Mouse (Mus musculus): ENCODE measurements around the gene Nbea. TPM values are rescaled to one million over a fixed set of nuclear protein-coding genes. Genes with fewer than 3 reads are reported as not detected.
A peak's percentile ranks its signal among the peaks of the same experiment; 100 is the strongest.

Nbea gene
- total and polyA plus RNA-seq, 2 experiments from 2014 or later, result 6.0 to 17.3 TPM

DNA sequence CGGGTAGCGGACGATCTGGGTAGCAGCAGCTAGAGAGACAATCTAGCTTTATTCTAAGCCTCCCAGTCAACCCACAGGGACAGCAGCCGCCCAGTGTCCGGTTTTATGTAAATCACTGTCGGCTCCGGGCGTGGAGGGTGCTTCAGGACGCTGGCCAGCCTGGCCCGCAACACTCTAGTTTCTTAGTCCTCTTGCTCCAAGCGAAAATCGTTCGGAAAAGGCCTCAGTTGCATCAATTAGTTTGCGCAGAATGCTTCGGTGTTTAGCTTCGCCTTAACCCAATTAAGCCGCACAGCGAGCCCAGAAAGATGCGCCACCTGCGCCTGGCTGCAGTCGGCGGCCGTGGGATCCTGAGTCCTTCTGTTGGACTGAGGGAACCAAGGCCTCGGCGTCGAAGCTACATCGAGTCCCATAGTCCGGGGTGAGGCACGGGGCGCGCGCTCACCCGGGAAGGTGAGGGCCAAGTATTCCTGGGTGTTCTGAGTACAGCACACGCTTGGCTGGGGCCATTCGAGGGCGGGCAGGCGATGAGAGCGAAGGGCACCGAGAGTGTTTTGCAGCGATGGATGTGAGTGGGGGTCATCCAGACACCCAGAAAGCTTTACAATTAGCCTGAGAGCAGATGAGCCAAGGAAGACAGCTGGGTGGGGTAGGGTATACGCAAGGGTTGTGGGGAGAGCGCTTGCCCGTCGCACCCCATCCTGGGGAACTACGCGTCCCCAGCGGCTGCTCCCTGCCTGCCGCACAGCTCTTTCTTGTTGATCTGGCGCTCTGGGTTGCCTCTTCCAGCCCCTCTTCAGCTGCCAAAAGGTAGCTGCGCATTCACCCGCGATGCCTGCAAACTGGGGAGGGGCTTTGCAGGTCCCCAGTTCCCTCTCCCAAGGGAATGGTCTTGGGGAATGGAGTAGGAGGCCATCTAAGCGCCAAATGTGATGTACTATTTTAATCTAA is 403.1 kb downstream of the Nbea start:
- WGBS, result 11% methylated on average over 53 of the region's 53 CpGs
- Histone ChIP-seq H3K4me1 (ENCODE audit: control insufficient read depth, insufficient read depth) (peaks cover 7% of the 10 kb centered on the region; the same call in 1 of the 2 replicates), H3K9ac (replicated peaks; ENCODE audit: low read depth, low read length) (no peak overlapping the region), H3K27ac (ENCODE audit: low read depth) (no peak overlapping the region), H3K9me3 (replicated peaks; ENCODE audit: control insufficient read depth, low read length) (no peaks in the 10 kb centered on the region; the same call in 1 of the 2 replicates), H3K4me2 (ENCODE audit: low read depth, low read length) (peak overlapping the region; percentile 64), H3K36me3 (replicated peaks; ENCODE audit: control insufficient read depth, insufficient read depth, low read length) (no peaks in the 10 kb centered on the region; the same call in 1 of the 2 replicates), H3K27me3 (ENCODE audit: control insufficient read depth, insufficient read depth, low read length) (peaks cover 57% of the 10 kb centered on the region), H3K4me3 (ENCODE audit: low read depth, low read length) (peak overlapping the region; percentile 39)
- no peak for TF ChIP-seq EP300 (IDR thresholded peaks at IDR 0.05; ENCODE audit: low read depth)
- no peak for TF ChIP-seq CTCF (IDR thresholded peaks at IDR 0.05; ENCODE audit: low read depth)
- ATAC-seq (ENCODE audit: insufficient read depth, low read depth), result peak; percentile 49
- no peak for DNase-seq (ENCODE audit: low spot score)

DNA sequence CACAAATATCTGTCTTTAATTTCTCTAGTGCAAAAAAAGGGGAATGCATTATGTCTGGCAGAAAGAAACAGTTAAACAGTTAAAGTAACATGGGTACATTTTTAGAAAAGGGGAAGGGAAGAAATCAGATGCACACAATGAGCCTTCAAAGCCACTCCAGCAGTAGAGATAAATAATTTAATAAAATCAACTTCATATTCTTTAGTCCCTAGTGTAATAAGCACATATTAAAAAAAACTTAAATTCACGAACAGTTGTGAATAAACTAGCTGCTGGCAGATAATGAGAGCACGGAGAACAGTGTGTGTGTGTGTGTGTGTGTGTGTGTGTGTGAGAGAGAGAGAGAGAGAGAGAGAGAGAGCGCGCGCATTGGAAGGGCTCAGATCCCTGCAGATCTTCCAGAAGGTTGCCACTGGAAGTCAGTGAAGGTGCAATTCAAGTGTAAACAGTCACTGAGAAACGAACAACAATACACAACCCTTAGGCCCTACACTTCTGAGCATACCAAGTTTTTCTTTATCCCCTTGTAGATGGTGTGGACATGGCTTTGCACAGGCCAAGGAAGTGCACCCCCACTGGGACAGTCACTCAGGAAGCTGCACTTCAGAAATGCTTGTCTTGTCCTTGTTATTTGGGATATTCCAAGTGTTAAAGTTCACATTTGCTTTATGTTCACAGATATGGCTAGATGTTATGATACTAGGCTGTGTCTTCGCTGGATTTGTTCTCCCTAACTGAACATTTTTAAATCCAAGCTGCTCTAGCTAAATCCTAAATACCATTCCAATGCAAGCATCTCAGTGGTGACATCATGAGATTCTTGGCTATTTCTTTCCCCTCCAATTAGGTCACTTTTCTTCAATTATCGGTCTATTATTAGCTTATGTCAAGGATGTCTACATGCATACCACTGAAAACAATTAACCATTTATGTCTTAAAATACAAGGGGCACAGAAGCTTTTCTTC is 404.5 kb downstream of the Nbea start:
- Histone ChIP-seq H3K36me3 (replicated peaks; ENCODE audit: control insufficient read depth, insufficient read depth, low read length) (no peaks in the 10 kb centered on the region; the same call in 1 of the 2 replicates), H3K4me3 (ENCODE audit: low read depth, low read length) (no peak overlapping the region), H3K9ac (replicated peaks; ENCODE audit: low read depth, low read length) (no peak overlapping the region), H3K4me1 (ENCODE audit: control insufficient read depth, insufficient read depth) (peaks cover 7% of the 10 kb centered on the region; the same call in 1 of the 2 replicates), H3K4me2 (ENCODE audit: low read depth, low read length) (no peak overlapping the region), H3K27me3 (ENCODE audit: control insufficient read depth, insufficient read depth, low read length) (peaks cover 50% of the 10 kb centered on the region), H3K9me3 (replicated peaks; ENCODE audit: control insufficient read depth, low read length) (no peaks in the 10 kb centered on the region; the same call in 1 of the 2 replicates), H3K27ac (ENCODE audit: low read depth) (no peak overlapping the region)
- whole genome bisulfite sequencing, result 84% methylated on average over 8 of the region's 8 CpGs
- no peak for TF ChIP-seq EP300 (IDR thresholded peaks at IDR 0.05; ENCODE audit: low read depth)
- no peak for TF ChIP-seq CTCF (IDR thresholded peaks at IDR 0.05; ENCODE audit: low read depth)
- ATAC-seq (ENCODE audit: insufficient read depth, low read depth), result no peak
- no peak for DNase-seq (ENCODE audit: low spot score)

DNA sequence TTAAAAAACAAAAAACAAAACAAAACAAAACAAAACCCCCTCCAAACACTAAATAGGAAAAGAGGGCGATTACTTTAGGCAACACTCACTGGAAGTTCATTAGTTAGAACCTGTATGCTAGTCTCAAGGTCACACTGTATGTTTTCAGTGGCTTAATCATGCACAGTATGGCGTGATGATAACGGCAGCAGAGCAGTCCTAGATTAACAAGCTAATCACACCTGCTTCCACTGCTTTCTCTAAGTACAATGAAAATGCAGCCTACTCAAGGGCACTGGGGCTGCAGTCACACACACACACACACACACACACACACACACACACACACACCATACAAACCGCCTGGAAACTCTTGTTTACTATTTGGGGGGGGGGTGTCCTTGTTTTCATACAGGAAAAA is 406.0 kb downstream of the Nbea start:
- TF ChIP-seq CTCF (IDR thresholded peaks at IDR 0.05; ENCODE audit: low read depth) (no peak), EP300 (IDR thresholded peaks at IDR 0.05; ENCODE audit: low read depth) (no peak)
- ATAC-seq (ENCODE audit: insufficient read depth, low read depth), result no peak
- Histone ChIP-seq H3K36me3 (replicated peaks; ENCODE audit: control insufficient read depth, insufficient read depth, low read length) (no peaks in the 10 kb centered on the region), H3K4me3 (ENCODE audit: low read depth, low read length) (no peak overlapping the region), H3K27ac (ENCODE audit: low read depth) (no peak overlapping the region), H3K9ac (replicated peaks; ENCODE audit: low read depth, low read length) (no peak overlapping the region), H3K4me1 (ENCODE audit: control insufficient read depth, insufficient read depth) (peaks cover 7% of the 10 kb centered on the region; the same call in 1 of the 2 replicates), H3K27me3 (ENCODE audit: control insufficient read depth, insufficient read depth, low read length) (peaks cover 36% of the 10 kb centered on the region), H3K9me3 (replicated peaks; ENCODE audit: control insufficient read depth, low read length) (no peaks in the 10 kb centered on the region), H3K4me2 (ENCODE audit: low read depth, low read length) (no peak overlapping the region)
- 57% methylated on average over 4 of the region's 4 CpGs for WGBS
- no peak for DNase-seq (ENCODE audit: low spot score)

GRCm38 (mm10) chr3:55775753-55776152 is 407.7 kb downstream of the Nbea start:
- ATAC-seq (ENCODE audit: insufficient read depth, low read depth) (no peak), DNase-seq (ENCODE audit: low spot score) (no peak)
- Histone ChIP-seq H3K4me1 (ENCODE audit: control insufficient read depth, insufficient read depth) (peaks cover 6% of the 10 kb centered on the region; the same call in 1 of the 2 replicates), H3K9ac (replicated peaks; ENCODE audit: low read depth, low read length) (no peak overlapping the region), H3K9me3 (replicated peaks; ENCODE audit: control insufficient read depth, low read length) (no peaks in the 10 kb centered on the region), H3K4me2 (ENCODE audit: low read depth, low read length) (no peak overlapping the region), H3K27ac (ENCODE audit: low read depth) (no peak overlapping the region), H3K27me3 (ENCODE audit: control insufficient read depth, insufficient read depth, low read length) (peaks cover 19% of the 10 kb centered on the region), H3K4me3 (ENCODE audit: low read depth, low read length) (no peak overlapping the region), H3K36me3 (replicated peaks; ENCODE audit: control insufficient read depth, insufficient read depth, low read length) (no peaks in the 10 kb centered on the region)
- 92% methylated on average over 6 of the region's 6 CpGs for WGBS
- no peak for TF ChIP-seq EP300 (IDR thresholded peaks at IDR 0.05; ENCODE audit: low read depth)
- no peak for TF ChIP-seq CTCF (IDR thresholded peaks at IDR 0.05; ENCODE audit: low read depth)

DNA sequence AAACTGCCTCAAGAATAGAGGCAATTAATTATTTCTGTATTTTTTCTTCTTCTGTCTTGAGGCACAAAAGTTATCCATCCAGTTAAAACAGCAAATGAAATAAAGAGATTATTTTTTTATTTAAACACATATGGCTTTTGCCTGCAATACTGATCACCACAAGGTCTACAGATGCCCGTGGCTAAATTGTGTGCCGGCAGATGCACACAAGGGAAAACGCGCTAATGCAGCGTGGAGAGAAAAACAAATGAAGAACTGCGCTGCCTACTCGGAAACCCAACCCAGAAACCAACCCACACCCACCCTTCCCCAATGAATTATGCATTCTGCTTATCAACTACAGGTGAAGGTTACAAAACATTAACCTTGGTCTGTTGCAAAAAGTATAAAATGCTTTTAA is 408.3 kb downstream of the Nbea start:
- Histone ChIP-seq H3K9me3 (replicated peaks; ENCODE audit: control insufficient read depth, low read length) (no peaks in the 10 kb centered on the region), H3K4me1 (ENCODE audit: control insufficient read depth, insufficient read depth) (0 out of 2 replicates have a peak, but pooled peaks cover under 1% of the 10 kb centered on the region), H3K36me3 (replicated peaks; ENCODE audit: control insufficient read depth, insufficient read depth, low read length) (no peaks in the 10 kb centered on the region), H3K9ac (replicated peaks; ENCODE audit: low read depth, low read length) (no peak overlapping the region), H3K4me2 (ENCODE audit: low read depth, low read length) (no peak overlapping the region), H3K27me3 (ENCODE audit: control insufficient read depth, insufficient read depth, low read length) (peaks cover 14% of the 10 kb centered on the region), H3K4me3 (ENCODE audit: low read depth, low read length) (no peak overlapping the region), H3K27ac (ENCODE audit: low read depth) (no peak overlapping the region)
- WGBS, result 85% methylated on average over 7 of the region's 7 CpGs
- DNase-seq (ENCODE audit: low spot score) (no peak), ATAC-seq (ENCODE audit: insufficient read depth, low read depth) (no peak)
- no peak for TF ChIP-seq CTCF (IDR thresholded peaks at IDR 0.05; ENCODE audit: low read depth)
- no peak for TF ChIP-seq EP300 (IDR thresholded peaks at IDR 0.05; ENCODE audit: low read depth)

All from heart, postnatal 0 days (tissue).